Mouse (Mus musculus): ENCODE results near the gene Apol8.
"Not testable (repeated sequence)": the region's sequence is repeated elsewhere in the genome, so short reads cannot be mapped to it uniquely, and the experiment has no call there.

Apol8 gene

DNA sequence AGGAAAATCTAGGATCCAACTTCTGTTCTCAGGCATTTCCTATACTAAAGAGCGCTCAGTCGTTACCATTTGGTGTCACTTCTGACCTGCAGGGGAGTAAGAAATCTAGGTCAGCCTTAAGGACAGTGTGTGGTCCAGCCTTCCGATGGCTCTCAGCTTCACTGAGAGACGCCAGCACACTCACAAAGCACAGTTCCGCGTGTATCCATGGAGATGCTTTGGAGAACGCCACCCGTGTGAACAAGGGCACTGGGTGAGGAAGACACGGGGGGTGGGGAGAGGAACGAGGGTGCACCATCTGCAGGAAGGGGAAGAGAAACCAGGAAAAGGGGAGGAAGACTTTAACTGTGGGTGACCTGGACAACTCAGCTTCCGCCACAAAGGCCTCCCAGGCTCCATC lies 4.4 kb downstream of the Apol8 start:
- DNase-seq (ENCODE audit: low read depth, low spot score) = no peak

- no peak for DNase-seq (ENCODE audit: low read depth, low spot score)
These were observed 6.3 kb downstream of the Apol8 start for GRCm38 (mm10) chr15:77750461-77750860.

GRCm38 (mm10) chr15:77749717-77750116 lies 7.1 kb downstream of the Apol8 start:
- no peak for DNase-seq (ENCODE audit: low read depth, low spot score)

DNA sequence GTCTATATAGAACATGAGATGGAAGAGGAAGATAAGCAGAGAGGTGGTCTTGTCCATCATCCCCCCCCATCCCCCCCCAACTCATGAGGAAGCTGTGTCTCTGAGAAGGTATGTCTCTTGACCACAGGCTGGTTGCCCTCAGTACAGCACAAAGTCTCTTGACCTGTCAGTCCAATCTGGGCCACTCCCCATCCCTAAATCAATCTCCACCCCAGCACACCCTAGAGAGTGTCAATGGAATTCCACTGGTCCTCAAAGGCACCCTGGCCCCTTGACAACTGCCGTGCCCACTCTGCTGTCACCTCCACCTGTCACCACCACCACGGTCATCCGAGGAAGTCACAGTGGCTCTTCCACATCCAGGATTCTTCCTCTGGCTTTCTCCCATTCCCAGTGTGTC lies 8.4 kb downstream of the Apol8 start:
- no peak for DNase-seq (ENCODE audit: low read depth, low spot score)

DNA sequence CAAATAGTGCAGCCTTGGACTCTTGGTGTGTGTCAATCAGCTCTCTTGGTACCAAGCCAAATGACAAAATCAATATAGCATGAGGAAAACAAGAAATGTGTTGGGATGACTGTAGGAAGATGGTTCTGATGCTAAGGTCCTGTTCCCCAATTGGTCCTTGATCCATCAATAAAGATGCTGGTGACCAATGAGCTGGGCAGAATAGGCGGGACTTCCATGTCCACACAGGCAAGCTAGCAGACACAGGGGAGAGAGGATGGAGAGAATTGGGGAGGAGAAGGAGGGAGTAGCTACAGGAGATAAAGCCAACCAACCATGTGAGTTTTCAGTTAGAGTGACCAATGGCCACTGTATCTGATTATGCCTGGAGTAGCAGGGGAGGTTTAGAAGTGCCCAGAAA lies 10.5 kb downstream of the Apol8 start:
- no peak for DNase-seq (ENCODE audit: low read depth, low spot score)

DNA sequence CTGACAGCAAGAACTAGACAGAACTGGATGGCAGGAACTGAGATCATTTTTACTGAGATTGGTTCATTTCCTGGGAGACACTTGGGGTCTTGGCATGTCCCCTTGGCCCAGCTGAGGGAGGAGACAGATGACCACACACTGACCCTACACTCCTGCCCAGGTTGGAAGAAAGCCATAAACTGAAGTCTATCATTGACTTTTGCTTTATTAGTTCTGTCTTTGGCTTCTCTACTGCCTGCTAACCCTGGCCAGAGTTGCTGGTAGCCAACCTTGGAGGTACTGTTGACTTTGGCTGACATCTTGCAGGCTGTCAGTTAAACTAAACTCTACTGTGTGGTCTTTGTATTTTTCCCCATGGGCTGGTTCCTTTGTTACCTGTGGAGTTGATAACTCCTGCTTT lies 11.7 kb downstream of the Apol8 start:
- no peak for DNase-seq (ENCODE audit: low read depth, low spot score)

DNA sequence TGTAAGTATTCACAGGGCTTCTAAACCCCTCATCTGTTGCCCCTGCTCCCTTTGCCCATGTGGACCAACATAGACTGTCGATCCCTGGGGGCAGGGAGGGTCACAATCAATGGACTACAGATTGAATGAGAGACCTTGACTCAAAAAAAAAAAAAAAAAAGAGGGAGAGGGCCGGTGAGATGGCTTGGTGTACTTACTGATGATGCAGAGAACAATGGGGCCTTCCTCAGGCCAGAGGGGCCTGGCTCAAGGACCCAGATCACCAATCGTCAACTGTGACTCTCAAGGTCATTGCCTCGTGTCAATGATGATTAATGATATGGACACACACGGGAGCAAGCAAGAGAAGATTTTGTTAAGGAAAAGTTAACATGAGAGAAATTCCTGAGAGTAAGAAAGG lies 12.2 kb downstream of the Apol8 start:
- DNase-seq (ENCODE audit: low read depth, low spot score) = no peak

GRCm38 (mm10) chr15:77741556-77741955 lies 15.2 kb downstream of the Apol8 start:
- not testable (repeated sequence) for DNase-seq (ENCODE audit: low read depth, low spot score)

DNA sequence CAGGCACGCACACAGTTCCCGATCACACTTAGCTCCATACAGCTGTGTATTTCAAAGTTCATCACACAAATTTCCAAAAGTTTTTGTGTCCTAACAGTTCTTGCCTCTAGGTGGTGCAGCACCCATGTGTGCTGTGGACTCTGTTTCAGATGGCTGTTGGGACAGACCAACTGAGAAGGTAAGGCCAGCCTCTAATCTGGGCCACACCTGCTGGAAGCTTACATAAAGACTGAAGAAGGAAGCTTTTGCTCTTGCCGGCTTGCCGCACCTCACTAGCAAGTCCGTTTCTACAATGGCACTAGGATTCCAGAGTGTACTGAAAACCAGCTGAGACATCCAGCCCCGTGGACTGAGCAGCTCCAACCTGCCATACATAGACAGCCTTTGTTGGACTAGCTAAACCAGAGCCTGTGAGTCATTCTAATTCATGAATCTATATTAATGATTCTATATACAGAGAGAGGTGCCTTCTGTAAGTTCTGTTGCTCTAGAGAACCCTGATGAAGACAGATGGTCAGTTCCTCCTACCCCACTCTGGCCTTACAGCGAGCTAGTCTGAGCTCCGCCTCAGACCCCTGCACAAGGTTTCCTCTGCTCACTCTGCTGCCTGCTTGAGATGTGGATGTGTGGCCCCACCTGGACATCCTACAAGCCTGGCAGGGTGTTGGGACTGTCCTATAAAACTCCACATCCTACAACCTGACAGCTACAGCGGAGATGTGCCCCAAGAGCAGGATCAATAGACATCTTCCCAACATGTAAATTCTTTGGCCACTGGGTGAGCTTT lies 16.1 kb downstream of the Apol8 start:
- no peak for DNase-seq (ENCODE audit: low read depth, low spot score)

GRCm38 (mm10) chr15:77733903-77734302 lies 22.9 kb downstream of the Apol8 start:
- not testable (repeated sequence) for DNase-seq (ENCODE audit: low read depth, low spot score)

DNA sequence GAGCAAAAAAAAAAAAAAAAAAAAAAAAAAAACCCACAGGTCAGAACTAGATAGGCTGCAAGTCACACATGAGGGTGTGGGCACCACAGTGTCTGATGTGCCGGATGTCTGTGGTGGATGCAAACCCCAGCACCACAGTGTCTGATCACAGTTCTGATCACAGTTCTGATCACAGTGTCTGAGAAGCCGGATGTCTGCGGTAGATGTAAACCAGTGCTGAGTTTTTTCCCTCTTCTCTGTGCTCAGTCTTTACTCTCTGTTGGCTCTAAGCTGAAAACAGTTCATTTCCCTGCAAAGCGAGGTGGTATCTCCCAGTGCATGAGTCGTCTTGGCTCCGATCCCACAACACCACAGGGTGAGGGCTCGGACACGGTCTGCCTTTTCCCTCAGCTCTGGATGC lies 23.4 kb downstream of the Apol8 start:
- not testable (repeated sequence) for DNase-seq (ENCODE audit: low read depth, low spot score)

GRCm38 (mm10) chr15:77732851-77733250 lies 24.0 kb downstream of the Apol8 start:
- not testable (repeated sequence) for DNase-seq (ENCODE audit: low read depth, low spot score)

GRCm38 (mm10) chr15:77731605-77732004 lies 25.2 kb downstream of the Apol8 start:
- DNase-seq (ENCODE audit: low read depth, low spot score) = no peak

GRCm38 (mm10) chr15:77728739-77729138 lies 28.1 kb downstream of the Apol8 start, which contains the start of gene Apol9b:
Gene Apol9b (plus strand): TSS chr15:77729039.
- not testable (repeated sequence) for DNase-seq (ENCODE audit: low read depth, low spot score)

- DNase-seq (ENCODE audit: low read depth, low spot score) = not testable (repeated sequence)
These were observed 29.1 kb downstream of the Apol8 start for GRCm38 (mm10) chr15:77727745-77728144.

DNA sequence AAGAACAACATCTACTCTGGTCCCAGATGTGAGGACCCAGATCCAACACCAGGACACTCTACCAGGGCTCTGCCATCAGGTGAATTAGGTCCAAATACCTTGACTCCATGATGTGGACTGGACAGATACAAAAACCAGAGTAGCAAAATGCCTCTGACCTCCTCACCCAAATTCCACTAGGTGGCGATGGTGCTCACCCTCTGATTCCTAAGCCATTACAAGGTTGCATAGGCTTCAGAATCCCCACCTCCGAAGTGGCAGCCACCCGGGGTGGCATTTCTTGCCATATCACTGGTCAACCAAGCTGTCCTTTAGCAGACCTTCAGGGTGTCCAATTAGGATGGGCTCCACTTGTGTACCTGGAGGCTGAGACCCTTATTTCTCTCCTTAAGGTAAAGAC lies 29.7 kb downstream of the Apol8 start:
- DNase-seq (ENCODE audit: low read depth, low spot score) = not testable (repeated sequence)

DNA sequence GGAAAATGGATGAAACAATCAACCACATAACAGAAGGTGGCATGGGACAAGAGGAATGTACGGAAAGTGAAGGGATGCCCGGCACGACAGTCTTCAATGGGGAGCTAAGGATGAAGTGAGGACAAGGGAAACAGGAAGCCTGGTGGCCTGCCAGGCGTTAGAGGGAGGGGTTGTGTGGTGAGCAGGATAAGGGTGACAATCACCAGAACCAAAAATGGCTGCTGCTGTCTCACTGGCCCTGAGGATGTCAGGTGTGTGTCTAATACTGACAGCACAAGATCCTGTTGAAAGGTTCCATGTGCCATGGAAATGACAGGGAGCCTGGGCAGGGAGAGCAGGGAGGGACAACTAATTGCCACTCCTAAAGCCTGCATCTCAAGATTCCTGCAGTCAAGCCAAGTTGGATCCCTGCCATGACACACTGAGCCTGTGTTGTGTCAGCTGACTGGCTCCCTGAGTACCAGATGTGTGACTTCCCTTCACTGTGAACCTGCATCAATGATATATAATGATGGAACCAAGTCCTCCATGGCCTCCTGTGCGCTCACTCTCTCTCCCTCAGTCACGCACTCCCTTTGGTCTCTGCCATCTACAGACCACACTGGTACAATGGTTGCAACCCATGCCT lies 31.3 kb downstream of the Apol8 start:
- DNase-seq (ENCODE audit: low read depth, low spot score) = not testable (repeated sequence)

GRCm38 (mm10) chr15:77724208-77724911 lies 32.4 kb downstream of the Apol8 start:
- DNase-seq (ENCODE audit: low read depth, low spot score) = not testable (repeated sequence)

DNA sequence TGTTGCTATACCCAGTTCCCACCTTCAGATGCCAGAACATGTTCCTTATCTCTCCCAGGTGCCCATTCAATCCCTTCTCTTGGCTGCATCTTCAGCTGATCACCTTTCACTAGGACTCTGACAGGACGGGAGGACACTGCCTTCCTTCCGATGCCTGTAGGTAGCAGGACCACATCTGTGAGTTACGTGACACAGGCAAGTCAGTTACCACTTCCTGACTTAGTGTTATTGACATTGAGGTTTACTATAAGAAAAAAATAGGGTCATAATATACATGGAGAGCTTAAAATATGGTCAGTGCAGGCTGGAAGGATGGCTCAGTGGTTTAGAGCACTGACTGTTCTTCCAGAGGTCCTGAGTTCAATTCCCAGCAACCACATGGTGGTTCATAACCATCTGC lies 35.3 kb downstream of the Apol8 start:
- DNase-seq (ENCODE audit: low read depth, low spot score) = not testable (repeated sequence)

GRCm38 (mm10) chr15:77718240-77718639 lies 38.6 kb downstream of the Apol8 start:
- DNase-seq (ENCODE audit: low read depth, low spot score) = not testable (repeated sequence)

GRCm38 (mm10) chr15:77708936-77709335 lies 47.9 kb downstream of the Apol8 start:
- DNase-seq (ENCODE audit: low read depth, low spot score) = not testable (repeated sequence)

DNA sequence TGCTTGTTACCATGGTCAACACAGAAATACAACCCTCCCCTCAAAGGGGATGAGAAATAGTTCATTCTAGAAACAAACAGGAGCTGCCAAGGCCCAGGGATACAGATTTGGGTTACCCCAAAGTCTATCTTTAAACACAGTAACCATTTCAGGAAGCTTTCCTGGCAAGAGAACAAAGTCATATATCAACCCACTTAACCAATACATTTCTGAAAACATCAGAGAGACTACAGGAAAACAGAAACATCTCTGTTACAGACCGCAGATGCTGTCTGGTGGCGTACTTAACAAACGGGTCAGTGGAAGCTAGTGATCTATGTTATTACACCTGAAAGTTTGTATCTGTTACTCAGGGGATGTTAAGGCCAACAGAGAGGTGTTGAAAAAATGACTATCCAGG lies 51.5 kb downstream of the Apol8 start:
- not testable (repeated sequence) for DNase-seq (ENCODE audit: low read depth, low spot score)

All from skeletal muscle tissue, adult 2 months (tissue).